Mouse (Mus musculus): ENCODE measurements at regions not wholly inside any gene's neighbourhood (a gene's known extent, or its start where the extent isn't known, plus 50 kb on each side); places are given as distances from the start of the nearest gene placed in this dataset.

GRCm38 (mm10) chr2:45459410-45459809 is 342.2 kb upstream of the Zeb2 start:
- TF ChIP-seq POLR2A (IDR thresholded peaks at IDR 0.05; ENCODE audit: borderline replicate concordance, low read depth, low read length): no peak
- no peak for TF ChIP-seq CTCF (IDR thresholded peaks at IDR 0.05; ENCODE audit: low read depth, low read length)

Data from bone marrow macrophage, adult 2 months (primary cell).